Mouse (Mus musculus) kidney, adult 9 months (tissue): ENCODE results near the gene Letm1.

Source experiments
- DNase-seq: peaks from one replicate; pipeline ENCODE4 v3.0.0; 2022

The Letm1 gene

GRCm38 (mm10) chr5:33705612-33706349 is 76.8 kb downstream of the Letm1 start:
- DNase-seq, result no peak

- DNase-seq, result no peak
Observed at GRCm38 (mm10) chr5:33704945-33705611, 77.5 kb downstream of the Letm1 start.

- no peak for DNase-seq
Observed at GRCm38 (mm10) chr5:33703999-33704398, 78.6 kb downstream of the Letm1 start.

- no peak for DNase-seq
Observed at GRCm38 (mm10) chr5:33701832-33702231, 80.8 kb downstream of the Letm1 start.

- no peak for DNase-seq
Observed at GRCm38 (mm10) chr5:33700010-33700409, 82.6 kb downstream of the Letm1 start.

- no peak for DNase-seq
Observed at GRCm38 (mm10) chr5:33698669-33699068, 83.9 kb downstream of the Letm1 start.

GRCm38 (mm10) chr5:33697947-33698512 is 84.6 kb downstream of the Letm1 start:
- DNase-seq, result no peak

GRCm38 (mm10) chr5:33697534-33697933 is 85.1 kb downstream of the Letm1 start:
- no peak for DNase-seq

GRCm38 (mm10) chr5:33696430-33696829 is 86.2 kb downstream of the Letm1 start:
- no peak for DNase-seq

GRCm38 (mm10) chr5:33695718-33696121 is 86.9 kb downstream of the Letm1 start:
- no peak for DNase-seq

- no peak for DNase-seq
Observed at GRCm38 (mm10) chr5:33694848-33695717, 87.5 kb downstream of the Letm1 start.

- DNase-seq, result no peak
Observed at GRCm38 (mm10) chr5:33694461-33694847, 88.2 kb downstream of the Letm1 start.

GRCm38 (mm10) chr5:33692393-33692792 is 90.2 kb downstream of the Letm1 start:
- no peak for DNase-seq

- peak; percentile 40 for DNase-seq
Observed at GRCm38 (mm10) chr5:33689852-33690645, 92.6 kb downstream of the Letm1 start.
